Mouse (Mus musculus): ENCODE results near the gene Gm37240. TPM values are rescaled to one million over a fixed set of nuclear protein-coding genes. Genes with fewer than 3 reads are reported as not detected.

Gm37240 gene
- polyA plus RNA-seq, 1 experiment from 2014 or later, result 0.52 TPM

GRCm38 (mm10) chr3:85859311-85859710, 28.0 kb downstream of the Gm37240 start:
- no peak for DNase-seq (ENCODE audit: low spot score)
- Histone ChIP-seq H3K27me3 (ENCODE audit: control insufficient read depth, insufficient read depth, low read length) (no peaks in the 10 kb centered on the region), H3K36me3 (ENCODE audit: control insufficient read depth, insufficient read depth, low read length) (no peaks in the 10 kb centered on the region), H3K27ac (ENCODE audit: low read depth, low read length) (no peak overlapping the region), H3K4me1 (replicated peaks; ENCODE audit: control insufficient read depth, insufficient read depth, low read length) (no peaks in the 10 kb centered on the region), H3K9me3 (ENCODE audit: control insufficient read depth, low read length) (no peaks in the 10 kb centered on the region), H3K4me3 (ENCODE audit: low read depth, low read length) (no peak overlapping the region), H3K9ac (ENCODE audit: low read depth, low read length) (no peak overlapping the region), H3K4me2 (replicated peaks; ENCODE audit: low read depth, low read length) (no peak overlapping the region)
- WGBS, result 61% methylated on average over 6 of the region's 6 CpGs
- ATAC-seq (ENCODE audit: low FRiP score), result no peak

DNA sequence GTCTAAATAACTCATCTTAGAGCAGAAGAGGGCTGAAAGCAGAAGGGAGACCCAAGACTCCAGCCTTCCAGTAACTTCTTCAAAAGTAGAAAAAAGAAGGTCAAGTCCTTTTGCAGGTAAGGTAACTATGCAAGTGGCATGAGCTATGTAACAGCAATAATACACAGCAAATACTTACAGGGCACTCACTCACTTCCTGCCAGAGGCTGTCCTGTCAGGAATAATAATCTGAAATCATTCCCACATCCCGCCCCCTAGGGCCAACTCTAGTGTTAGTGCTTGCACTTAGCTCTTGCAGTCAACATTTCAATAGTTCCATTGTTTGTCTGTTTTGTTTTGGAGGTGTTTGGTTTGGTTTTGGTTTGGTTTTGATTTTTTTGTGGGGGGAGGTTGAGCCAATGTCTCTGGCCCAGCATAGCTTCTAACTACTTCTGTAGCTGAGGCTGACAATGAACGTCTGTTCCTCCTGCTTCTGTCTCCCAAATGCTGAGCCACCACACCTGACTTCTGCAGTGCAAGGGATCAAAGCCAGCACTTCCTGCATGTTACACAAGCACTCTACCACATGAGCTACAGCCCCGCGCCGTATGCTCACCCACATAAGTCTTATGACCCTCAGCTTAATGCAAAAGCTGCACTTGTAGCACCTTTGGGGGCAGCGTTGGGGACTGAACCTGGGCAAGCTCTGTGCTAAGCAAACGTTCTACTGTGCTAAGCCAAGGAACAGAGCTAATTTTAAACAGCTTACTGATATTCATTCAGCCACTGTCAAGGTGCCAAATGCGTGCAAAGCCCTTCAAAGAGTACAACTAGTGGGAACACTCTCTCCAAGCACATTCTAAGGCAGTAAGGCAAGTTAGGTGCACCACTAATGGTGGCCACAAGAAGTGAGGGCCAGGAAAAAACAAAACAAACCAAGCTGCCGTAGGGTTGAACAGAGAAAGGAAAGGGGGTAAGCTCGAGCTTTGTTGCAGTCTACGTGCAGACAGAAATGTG, 28.9 kb downstream of the Gm37240 start:
- Histone ChIP-seq H3K4me3 (ENCODE audit: low read depth, low read length) (no peak overlapping the region), H3K4me1 (replicated peaks; ENCODE audit: control insufficient read depth, insufficient read depth, low read length) (no peaks in the 10 kb centered on the region), H3K27ac (ENCODE audit: low read depth, low read length) (no peak overlapping the region), H3K9me3 (ENCODE audit: control insufficient read depth, low read length) (no peaks in the 10 kb centered on the region), H3K4me2 (replicated peaks; ENCODE audit: low read depth, low read length) (no peak overlapping the region), H3K36me3 (ENCODE audit: control insufficient read depth, insufficient read depth, low read length) (no peaks in the 10 kb centered on the region), H3K27me3 (ENCODE audit: control insufficient read depth, insufficient read depth, low read length) (no peaks in the 10 kb centered on the region), H3K9ac (ENCODE audit: low read depth, low read length) (no peak overlapping the region)
- ATAC-seq (ENCODE audit: low FRiP score) (no peak), DNase-seq (ENCODE audit: low spot score) (no peak)
- WGBS, result 73% methylated on average over 11 of the region's 11 CpGs

DNA sequence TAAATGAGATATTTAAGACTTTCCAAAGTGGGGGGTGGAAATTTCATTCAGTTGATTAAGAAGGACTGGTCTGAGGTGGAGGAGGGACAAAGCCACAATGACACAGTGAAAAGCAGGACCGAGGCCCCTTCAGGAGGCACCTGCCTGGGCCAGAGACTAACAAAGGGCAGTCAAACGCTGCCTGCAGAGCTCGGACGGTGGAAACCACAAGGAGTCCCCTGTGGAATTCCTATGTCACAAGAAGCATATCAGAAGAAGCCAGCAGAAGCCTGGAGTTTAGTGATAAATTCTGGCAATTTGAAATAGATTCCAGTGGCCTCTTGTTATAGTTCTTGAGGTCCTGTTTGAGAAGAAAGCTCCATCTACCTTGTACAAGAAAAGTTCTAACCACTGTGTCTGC, 30.2 kb downstream of the Gm37240 start:
- Histone ChIP-seq H3K27ac (ENCODE audit: low read depth, low read length) (no peak overlapping the region), H3K27me3 (ENCODE audit: control insufficient read depth, insufficient read depth, low read length) (no peaks in the 10 kb centered on the region), H3K9ac (ENCODE audit: low read depth, low read length) (no peak overlapping the region), H3K9me3 (ENCODE audit: control insufficient read depth, low read length) (no peaks in the 10 kb centered on the region), H3K4me2 (replicated peaks; ENCODE audit: low read depth, low read length) (no peak overlapping the region), H3K4me3 (ENCODE audit: low read depth, low read length) (no peak overlapping the region), H3K36me3 (ENCODE audit: control insufficient read depth, insufficient read depth, low read length) (no peaks in the 10 kb centered on the region), H3K4me1 (replicated peaks; ENCODE audit: control insufficient read depth, insufficient read depth, low read length) (no peaks in the 10 kb centered on the region)
- ATAC-seq (ENCODE audit: low FRiP score) (no peak), DNase-seq (ENCODE audit: low spot score) (no peak)
- WGBS, result 17% methylated on average over 4 of the region's 4 CpGs

DNA sequence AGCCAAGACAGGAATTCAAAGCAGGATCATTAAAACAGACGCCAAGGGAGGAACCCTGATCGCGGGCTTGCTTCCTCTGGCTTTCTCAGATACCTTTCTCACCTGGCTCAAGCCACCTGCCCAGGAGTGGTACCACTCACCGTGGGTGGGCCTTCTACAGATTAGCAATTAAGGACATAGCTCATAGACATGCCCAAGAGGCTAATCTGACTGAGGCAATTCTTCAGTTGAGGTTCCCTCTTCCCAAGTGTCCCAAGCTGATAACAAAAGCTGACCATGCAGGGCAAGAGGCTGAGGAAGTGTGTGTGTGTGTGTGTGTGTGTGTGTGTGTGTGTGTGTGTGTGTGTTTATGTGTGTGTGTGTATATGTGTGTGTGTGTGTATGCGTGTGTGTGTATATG, 31.4 kb downstream of the Gm37240 start:
- no peak overlapping the region for H3K4me2 ChIP-seq (replicated peaks; ENCODE audit: low read depth, low read length)
- no peaks in the 10 kb centered on the region for H3K36me3 ChIP-seq (ENCODE audit: control insufficient read depth, insufficient read depth, low read length)
- H3K4me3 ChIP-seq (ENCODE audit: low read depth, low read length), result no peak overlapping the region
- DNase-seq (ENCODE audit: low spot score) (no peak), ATAC-seq (ENCODE audit: low FRiP score) (no peak)
- no peak overlapping the region for H3K9ac ChIP-seq (ENCODE audit: low read depth, low read length)
- H3K9me3 ChIP-seq (ENCODE audit: control insufficient read depth, low read length), result no peaks in the 10 kb centered on the region
- H3K27me3 ChIP-seq (ENCODE audit: control insufficient read depth, insufficient read depth, low read length), result no peaks in the 10 kb centered on the region
- no peaks in the 10 kb centered on the region for H3K4me1 ChIP-seq (replicated peaks; ENCODE audit: control insufficient read depth, insufficient read depth, low read length)
- 93% methylated on average over 5 of the region's 5 CpGs for WGBS
- H3K27ac ChIP-seq (ENCODE audit: low read depth, low read length), result no peak overlapping the region

- Histone ChIP-seq H3K9me3 (ENCODE audit: control insufficient read depth, low read length) (no peaks in the 10 kb centered on the region), H3K4me3 (ENCODE audit: low read depth, low read length) (no peak overlapping the region), H3K27me3 (ENCODE audit: control insufficient read depth, insufficient read depth, low read length) (no peaks in the 10 kb centered on the region), H3K4me2 (replicated peaks; ENCODE audit: low read depth, low read length) (no peak overlapping the region), H3K27ac (ENCODE audit: low read depth, low read length) (no peak overlapping the region), H3K4me1 (replicated peaks; ENCODE audit: control insufficient read depth, insufficient read depth, low read length) (no peaks in the 10 kb centered on the region), H3K36me3 (ENCODE audit: control insufficient read depth, insufficient read depth, low read length) (no peaks in the 10 kb centered on the region), H3K9ac (ENCODE audit: low read depth, low read length) (no peak overlapping the region)
- DNase-seq (ENCODE audit: low spot score), result no peak
- WGBS, result 95% methylated on average over 3 of the region's 3 CpGs
- no peak for ATAC-seq (ENCODE audit: low FRiP score)
Observed at GRCm38 (mm10) chr3:85855043-85855442, 32.3 kb downstream of the Gm37240 start.

- DNase-seq (ENCODE audit: low spot score) (no peak), ATAC-seq (ENCODE audit: low FRiP score) (no peak)
- WGBS, result 90% methylated on average over 6 of the region's 6 CpGs
- no peaks in the 10 kb centered on the region for H3K9me3 ChIP-seq (ENCODE audit: control insufficient read depth, low read length)
- H3K36me3 ChIP-seq (ENCODE audit: control insufficient read depth, insufficient read depth, low read length), result no peaks in the 10 kb centered on the region
- H3K4me2 ChIP-seq (replicated peaks; ENCODE audit: low read depth, low read length), result no peak overlapping the region
- no peaks in the 10 kb centered on the region for H3K4me1 ChIP-seq (replicated peaks; ENCODE audit: control insufficient read depth, insufficient read depth, low read length)
- H3K27ac ChIP-seq (ENCODE audit: low read depth, low read length), result no peak overlapping the region
- H3K27me3 ChIP-seq (ENCODE audit: control insufficient read depth, insufficient read depth, low read length), result no peaks in the 10 kb centered on the region
- H3K9ac ChIP-seq (ENCODE audit: low read depth, low read length), result no peak overlapping the region
- no peak overlapping the region for H3K4me3 ChIP-seq (ENCODE audit: low read depth, low read length)
Observed at GRCm38 (mm10) chr3:85854143-85854542, 33.2 kb downstream of the Gm37240 start.

DNA sequence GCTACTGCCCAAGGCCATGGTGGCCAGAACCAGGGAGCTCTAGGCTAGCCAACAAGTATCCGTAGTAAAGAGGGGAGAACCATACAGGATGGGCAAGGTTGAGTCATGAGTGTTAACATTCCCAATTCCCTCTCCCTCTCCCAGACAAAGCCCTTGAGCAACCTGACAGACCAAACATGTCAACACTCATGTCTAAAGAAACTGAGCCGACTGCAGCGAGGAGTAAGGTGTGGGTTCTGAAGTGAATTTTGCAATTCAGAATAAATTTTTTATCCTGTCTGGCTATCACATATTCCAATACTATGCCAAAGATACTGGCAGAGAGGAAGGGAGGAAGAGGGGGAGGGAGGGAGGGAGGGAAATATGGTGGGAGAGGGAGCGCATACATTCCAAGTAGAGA, 33.6 kb downstream of the Gm37240 start:
- Histone ChIP-seq H3K4me1 (replicated peaks; ENCODE audit: control insufficient read depth, insufficient read depth, low read length) (no peaks in the 10 kb centered on the region), H3K9me3 (ENCODE audit: control insufficient read depth, low read length) (no peaks in the 10 kb centered on the region), H3K27me3 (ENCODE audit: control insufficient read depth, insufficient read depth, low read length) (no peaks in the 10 kb centered on the region), H3K9ac (ENCODE audit: low read depth, low read length) (no peak overlapping the region), H3K27ac (ENCODE audit: low read depth, low read length) (no peak overlapping the region), H3K4me2 (replicated peaks; ENCODE audit: low read depth, low read length) (no peak overlapping the region), H3K4me3 (ENCODE audit: low read depth, low read length) (no peak overlapping the region), H3K36me3 (ENCODE audit: control insufficient read depth, insufficient read depth, low read length) (no peaks in the 10 kb centered on the region)
- WGBS, result 90% methylated on average over 4 of the region's 4 CpGs
- ATAC-seq (ENCODE audit: low FRiP score), result no peak
- no peak for DNase-seq (ENCODE audit: low spot score)

GRCm38 (mm10) chr3:85850079-85850478, 37.2 kb downstream of the Gm37240 start:
- Histone ChIP-seq H3K36me3 (ENCODE audit: control insufficient read depth, insufficient read depth, low read length) (no peaks in the 10 kb centered on the region), H3K9me3 (ENCODE audit: control insufficient read depth, low read length) (no peaks in the 10 kb centered on the region)
- WGBS, result 93% methylated on average over 1 of the region's 1 CpGs

GRCm38 (mm10) chr3:85846316-85846715, 41.0 kb downstream of the Gm37240 start:
- Histone ChIP-seq H3K4me3 (ENCODE audit: low read depth, low read length) (no peak overlapping the region), H3K36me3 (ENCODE audit: control insufficient read depth, insufficient read depth, low read length) (no peaks in the 10 kb centered on the region), H3K4me1 (replicated peaks; ENCODE audit: control insufficient read depth, insufficient read depth, low read length) (no peaks in the 10 kb centered on the region), H3K9ac (ENCODE audit: low read depth, low read length) (no peak overlapping the region), H3K4me2 (replicated peaks; ENCODE audit: low read depth, low read length) (no peak overlapping the region), H3K27me3 (ENCODE audit: control insufficient read depth, insufficient read depth, low read length) (no peaks in the 10 kb centered on the region), H3K27ac (ENCODE audit: low read depth, low read length) (no peak overlapping the region), H3K9me3 (ENCODE audit: control insufficient read depth, low read length) (no peaks in the 10 kb centered on the region)
- ATAC-seq (ENCODE audit: low FRiP score), result no peak
- DNase-seq (ENCODE audit: low spot score), result no peak
- 96% methylated on average over 1 of the region's 1 CpGs for WGBS

More at GRCm38 (mm10) chr3:85850079-85850478, 37.2 kb downstream of the Gm37240 start:
- no peak overlapping the region for H3K4me2 ChIP-seq (replicated peaks; ENCODE audit: low read depth, low read length)
- no peak overlapping the region for H3K4me3 ChIP-seq (ENCODE audit: low read depth, low read length)
- no peak overlapping the region for H3K9ac ChIP-seq (ENCODE audit: low read depth, low read length)
- H3K27me3 ChIP-seq (ENCODE audit: control insufficient read depth, insufficient read depth, low read length), result no peaks in the 10 kb centered on the region
- no peak for ATAC-seq (ENCODE audit: low FRiP score)
- DNase-seq (ENCODE audit: low spot score), result no peak
- H3K4me1 ChIP-seq (replicated peaks; ENCODE audit: control insufficient read depth, insufficient read depth, low read length), result no peaks in the 10 kb centered on the region
- H3K27ac ChIP-seq (ENCODE audit: low read depth, low read length), result no peak overlapping the region

Measured in hindbrain, embryonic 11.5 days (tissue).